Mouse (Mus musculus): Measurements from ENCODE around the gene Rsph9.

- TF ChIP-seq EP300 (IDR thresholded peaks at IDR 0.05; ENCODE audit: insufficient read depth, low read depth, low read length) (no peak), POLR2A (IDR thresholded peaks at IDR 0.05; ENCODE audit: insufficient read depth, low read depth, low read length) (no peak)
These were observed 42.1 kb downstream of the Rsph9 start for GRCm38 (mm10) chr17:46101906-46102305.

All from heart, adult 2 months (tissue).